17 mouse cellular contexts compared by ENCODE assay signal in the genomic region with DNA sequence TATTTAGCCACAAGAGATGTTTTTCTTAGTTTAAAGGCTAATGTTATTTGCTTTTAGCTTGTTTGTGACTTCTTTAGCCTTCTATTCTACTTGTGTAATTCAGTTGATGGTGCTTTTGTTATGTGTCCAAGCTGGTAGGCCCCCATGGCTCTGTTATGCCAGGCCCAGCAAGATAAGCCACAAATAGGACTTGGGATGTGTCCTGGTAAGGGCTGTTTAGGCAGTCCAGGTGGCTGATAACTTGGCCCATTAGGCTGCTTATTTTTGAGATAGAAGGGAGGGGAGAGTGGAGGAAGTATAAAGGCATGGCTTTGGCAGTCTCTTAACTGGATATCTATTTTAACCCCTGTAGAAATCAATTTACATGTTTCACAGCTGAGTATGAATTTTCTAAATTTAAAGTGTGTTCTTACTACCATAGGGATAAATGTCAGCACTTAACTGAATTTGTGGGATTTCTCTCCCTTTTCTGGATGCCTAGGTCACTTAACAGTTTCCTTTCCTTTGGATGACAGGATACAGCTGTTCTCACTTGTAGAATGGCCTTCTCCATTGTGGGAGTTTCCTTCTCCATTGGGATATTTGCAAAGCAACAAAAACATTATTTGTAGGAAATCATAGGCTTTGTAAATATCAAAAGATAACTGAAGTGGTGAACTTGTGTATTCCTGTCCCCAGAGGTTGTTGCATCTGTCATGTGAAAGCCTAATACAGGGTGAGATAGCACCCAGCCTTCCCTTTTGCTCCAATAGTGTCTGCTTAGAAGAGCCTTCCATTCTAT.
A peak's percentile ranks its signal among the peaks of the same experiment; 100 is the strongest.
DNase-seq lines count a peak whose midpoint lies in the region; ATAC-seq and TF ChIP-seq lines count a peak whose summit lies in the region.
"Had no signal": no experiment of that assay in that cellular context is flagged by ENCODE, and none has a peak within 500 bp of the region (broad histone marks: within the 10 kb centered on the region; RNA-seq: fewer than 3 reads in every experiment).

No protein-coding gene starts in this region.

- no peak overlapping the region for H3K9ac ChIP-seq in kidney, postnatal 0 days (ENCODE audit: low read depth, low read length)
- H3K9ac ChIP-seq: forebrain, embryonic 15.5 days; hindbrain, embryonic 14.5 days; limb, embryonic 12.5 days; midbrain, embryonic 12.5 days had no signal

- intact Hi-C loops in heart, postnatal 36 days (cut with DNase I): no loop called here
- intact Hi-C loops in heart, postnatal 10 days (cut with DNase I): loop anchor here (5.0 kb wide), 1 partner anchor 87 kb away; no protein-coding TSS in a partner anchor

- ATAC-seq in kidney, postnatal 0 days (replicated peaks; ENCODE audit: low FRiP score, low read depth): no peak
- 0 out of 2 replicates have a peak, but pooled peaks have one; percentile 25 for ATAC-seq in common myeloid progenitor, adult 5-6 weeks (replicated peaks; ENCODE audit: low read depth, poor library complexity, severe bottlenecking)
- ATAC-seq: forebrain, embryonic 15.5 days had no signal

- H3K4me3 ChIP-seq in kidney, postnatal 0 days (replicated peaks; ENCODE audit: low read depth, low read length): no peak overlapping the region
- H3K4me3 ChIP-seq: forebrain, embryonic 15.5 days; left cerebral cortex, adult 2 months; limb, embryonic 12.5 days; midbrain, embryonic 12.5 days had no signal

- TF ChIP-seq CTCF in kidney, postnatal 0 days (IDR thresholded peaks at IDR 0.05; ENCODE audit: low read depth): no peak

- H3K27me3 ChIP-seq in kidney, postnatal 0 days (ENCODE audit: insufficient read depth, low read length): no peaks in the 10 kb centered on the region
- H3K27me3 ChIP-seq: forebrain, embryonic 15.5 days; limb, embryonic 12.5 days; midbrain, embryonic 12.5 days had no signal

- no peak overlapping the region for H3K4me2 ChIP-seq in kidney, postnatal 0 days (ENCODE audit: low read length)
- H3K4me2 ChIP-seq: forebrain, embryonic 15.5 days; hindbrain, embryonic 14.5 days; limb, embryonic 12.5 days; midbrain, embryonic 12.5 days had no signal

- H3K9me3 ChIP-seq in kidney, postnatal 0 days (replicated peaks; ENCODE audit: low read length): no peaks in the 10 kb centered on the region
- H3K9me3 ChIP-seq: forebrain, embryonic 15.5 days; limb, embryonic 12.5 days; midbrain, embryonic 12.5 days had no signal

- H3K27ac ChIP-seq in kidney, postnatal 0 days: peak overlapping the region; percentile 60
- H3K27ac ChIP-seq: forebrain, embryonic 15.5 days; hindbrain, embryonic 14.5 days; left cerebral cortex, adult 2 months; limb, embryonic 12.5 days; midbrain, embryonic 12.5 days had no signal

- no peaks in the 10 kb centered on the region for H3K36me3 ChIP-seq in kidney, postnatal 0 days (ENCODE audit: insufficient read depth, low read length)
- H3K36me3 ChIP-seq: forebrain, embryonic 15.5 days; limb, embryonic 12.5 days; midbrain, embryonic 12.5 days had no signal

- H3K4me1 ChIP-seq in kidney, postnatal 0 days (replicated peaks; ENCODE audit: insufficient read depth, low read length): peaks cover 22% of the 10 kb centered on the region
- H3K4me1 ChIP-seq: forebrain, embryonic 15.5 days had no signal

- peak; percentile 97 for DNase-seq in heart, adult 11 months
- DNase-seq in heart, postnatal 36 days: no peak
- peak; percentile 91 for DNase-seq in kidney, postnatal 0 days (ENCODE audit: low spot score)
- no peak for DNase-seq in kidney, adult 11 months
- DNase-seq in heart, postnatal 10 days: peak; percentile 50 to 60
- DNase-seq in cerebellum, adult 9-10 months: no peak
- no peak for DNase-seq in layer of hippocampus, postnatal 36 days
- DNase-seq: cerebellum, adult 2 months; embryo, embryonic 11 days; gastrocnemius, postnatal 14 days; right cerebral cortex, postnatal 25 days had no signal

Comparison
In these comparisons a context has a peak if more than half of its experiments do, and no peak if none do; other contexts are left out.
1. DNase-seq: peak in heart, adult 11 months (single experiment), kidney, postnatal 0 days (single experiment) and heart, postnatal 10 days (2 of 2); none in heart, postnatal 36 days (0 of 2), kidney, adult 11 months (single experiment), cerebellum, adult 9-10 months (single experiment) and layer of hippocampus, postnatal 36 days (0 of 2).